Mouse (Mus musculus): ENCODE data around the gene Efemp2.

The Efemp2 gene

DNA sequence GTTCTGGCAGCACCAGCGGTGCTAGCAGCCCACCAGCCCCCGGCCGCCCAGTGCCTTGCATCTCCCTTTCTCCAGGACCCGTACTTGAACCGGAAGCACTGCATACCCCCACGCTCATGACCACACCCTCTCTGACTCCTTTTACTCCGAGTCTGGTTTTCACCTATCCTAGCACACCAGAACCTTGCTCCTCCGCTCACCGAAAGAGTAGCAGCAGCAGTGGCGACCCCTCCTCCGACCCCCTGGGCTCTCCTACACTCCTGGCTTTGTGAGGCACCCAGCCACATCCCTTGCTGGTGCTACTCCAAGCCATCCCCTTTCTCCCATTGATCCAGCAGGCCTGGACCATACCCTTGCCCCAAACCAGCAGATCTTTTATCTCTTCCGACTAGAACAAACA is 18.7 kb upstream of the Efemp2 start:
- DNase-seq: no peak

GRCm38 (mm10) chr19:5455568-5455967 is 18.2 kb upstream of the Efemp2 start:
- DNase-seq: no peak

DNA sequence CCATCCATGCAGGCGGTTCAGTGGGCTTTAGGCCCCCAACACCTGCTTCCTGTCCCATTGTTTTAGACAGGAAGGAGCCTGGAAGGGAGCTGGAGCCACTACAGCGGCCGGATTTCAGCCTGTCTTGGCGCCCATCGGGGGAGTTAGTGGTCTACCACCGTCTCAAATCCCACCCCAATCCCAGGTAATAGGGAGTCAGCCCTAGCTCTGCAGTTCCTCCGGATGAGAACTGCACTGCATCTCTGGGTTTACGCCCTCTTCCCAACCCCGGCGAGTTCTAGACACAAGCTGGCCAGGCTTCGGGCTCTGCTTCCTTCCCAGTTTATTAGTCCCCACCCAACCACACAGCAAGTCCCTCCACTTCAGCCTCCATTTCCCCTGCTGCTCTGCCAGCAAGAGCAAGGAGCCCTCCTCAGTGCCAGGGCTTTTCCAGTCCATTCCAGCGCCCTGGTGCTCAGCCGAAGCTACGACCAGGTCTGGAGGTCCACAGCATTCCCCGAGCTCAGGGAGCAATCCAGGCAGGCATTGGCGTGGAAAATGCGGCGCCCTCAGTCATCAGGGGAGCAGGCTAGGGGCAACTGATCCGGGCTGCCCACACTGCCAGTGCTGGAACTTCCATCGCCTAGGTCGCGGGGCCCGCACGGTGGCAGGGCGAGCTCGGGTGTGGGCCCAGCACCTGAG is 17.4 kb upstream of the Efemp2 start:
- peak in 1 of 2 experiments; percentile 32 for DNase-seq

DNA sequence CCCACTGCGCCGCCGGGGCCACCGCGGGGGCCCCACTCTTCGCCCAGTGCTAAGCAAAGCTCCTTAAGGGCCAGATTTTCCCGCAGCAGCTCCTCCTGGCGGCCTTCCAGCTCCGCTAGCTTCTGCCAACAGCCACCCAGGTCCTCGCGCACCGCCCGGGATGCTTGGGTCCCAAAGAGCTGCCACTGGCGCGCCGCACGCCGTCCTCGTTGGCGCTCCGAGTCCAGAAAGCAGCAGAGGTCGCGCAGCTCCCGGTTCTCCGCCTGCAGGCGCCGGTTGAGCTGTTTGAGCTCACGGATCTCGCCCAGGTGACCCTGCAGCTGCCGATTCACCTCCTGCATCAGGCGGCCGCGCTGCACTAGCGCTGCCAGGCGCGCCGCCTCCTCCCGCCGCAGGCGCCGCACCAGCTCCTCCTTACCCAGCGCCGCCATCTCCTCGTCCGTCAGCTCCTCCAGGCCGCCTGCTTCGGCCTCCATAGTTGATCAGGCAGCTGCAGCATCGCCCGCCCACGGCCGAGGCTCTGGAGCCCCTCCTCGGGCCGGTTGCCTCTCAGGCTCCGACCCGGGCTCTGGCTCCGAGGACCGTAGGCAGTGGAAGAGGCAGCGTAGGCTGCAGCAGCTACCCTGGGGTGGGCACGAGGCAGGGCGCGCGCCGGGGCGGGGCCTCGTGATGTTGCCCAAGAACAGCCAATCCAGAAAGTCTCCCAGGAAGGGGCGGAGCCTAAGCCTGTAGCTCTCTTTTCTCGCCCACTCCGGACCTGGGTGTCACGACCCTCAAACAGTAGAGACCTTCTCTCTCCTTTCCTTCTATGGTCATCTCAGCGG is 16.6 kb upstream of the Efemp2 start:
- DNase-seq: peak; percentile 99

DNA sequence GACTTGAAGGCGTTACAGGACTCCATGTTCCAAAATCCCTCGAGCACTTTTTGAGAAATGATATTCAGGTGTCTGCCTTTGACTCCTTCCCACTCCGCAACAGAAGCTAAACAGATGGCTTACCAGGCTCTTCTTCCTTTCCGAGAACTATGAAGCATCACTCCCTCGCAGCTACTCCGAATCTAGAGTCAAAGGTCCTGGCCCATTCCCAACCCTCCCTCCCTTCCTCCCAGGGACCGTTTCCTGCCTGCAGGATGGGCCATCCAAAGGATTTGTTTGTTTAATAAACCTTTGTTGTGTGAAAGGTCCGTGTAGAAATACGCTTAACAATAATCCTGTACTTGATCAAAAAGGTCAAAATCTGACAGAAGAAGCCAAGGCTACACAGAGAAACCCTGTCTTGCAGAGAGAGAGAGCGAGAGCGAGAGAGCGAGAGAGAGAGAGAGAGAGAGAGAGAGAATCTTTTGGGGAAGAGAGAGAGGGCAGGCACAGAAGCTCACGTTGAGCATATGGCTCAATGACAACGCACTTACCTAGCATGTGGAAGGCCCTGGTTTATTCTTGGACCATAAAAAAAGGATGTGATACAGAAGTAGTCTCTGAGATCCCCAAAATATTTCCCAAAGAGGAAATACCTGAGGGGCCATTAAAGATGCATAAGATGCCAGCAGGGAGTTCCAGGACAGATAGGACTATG is 15.9 kb upstream of the Efemp2 start, which contains the start of gene Ccdc85b:
TSS of gene Ccdc85b (minus strand) at position 149 of the 697 bp plus-strand sequence.
- no peak for DNase-seq

DNA sequence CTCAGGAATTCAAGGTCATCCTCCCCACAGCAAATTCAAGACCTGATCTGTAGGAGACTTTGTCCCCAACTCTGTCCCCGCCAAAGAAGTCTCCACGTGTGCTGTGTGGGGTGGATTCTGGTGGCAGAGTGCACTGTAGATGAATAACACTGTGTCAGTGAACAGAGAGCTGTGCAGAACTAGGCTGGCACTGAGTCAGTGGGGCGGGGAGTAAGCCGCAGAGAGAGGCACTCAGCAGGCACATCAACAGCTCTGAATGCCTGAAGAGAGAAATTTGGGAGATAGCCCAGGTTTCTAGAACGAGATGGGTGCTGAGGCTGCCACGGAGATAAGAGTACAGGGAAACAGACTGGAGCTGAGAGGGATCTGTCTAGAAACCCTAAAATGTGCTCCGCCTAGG is 14.7 kb upstream of the Efemp2 start:
- DNase-seq: peak in 1 of 2 experiments; percentile 42

DNA sequence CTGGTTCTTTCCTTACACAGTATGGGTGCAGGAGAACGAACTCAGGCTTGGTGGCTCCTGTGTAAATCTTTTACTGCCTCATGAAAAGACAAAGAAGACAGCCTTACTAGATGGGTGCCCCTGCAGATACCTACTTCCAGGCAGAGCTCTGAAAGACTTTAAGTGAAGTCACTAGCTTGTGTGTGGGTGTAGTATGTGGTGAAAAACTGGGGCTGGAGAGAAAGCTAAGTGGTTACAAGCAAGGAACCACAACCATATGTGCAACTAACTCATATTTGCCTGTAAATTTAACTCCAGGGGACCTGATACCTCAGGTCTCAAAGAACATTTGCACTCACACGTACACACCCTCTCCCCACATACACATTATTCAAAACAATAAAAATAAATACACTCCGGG is 13.9 kb upstream of the Efemp2 start:
- no peak for DNase-seq

DNA sequence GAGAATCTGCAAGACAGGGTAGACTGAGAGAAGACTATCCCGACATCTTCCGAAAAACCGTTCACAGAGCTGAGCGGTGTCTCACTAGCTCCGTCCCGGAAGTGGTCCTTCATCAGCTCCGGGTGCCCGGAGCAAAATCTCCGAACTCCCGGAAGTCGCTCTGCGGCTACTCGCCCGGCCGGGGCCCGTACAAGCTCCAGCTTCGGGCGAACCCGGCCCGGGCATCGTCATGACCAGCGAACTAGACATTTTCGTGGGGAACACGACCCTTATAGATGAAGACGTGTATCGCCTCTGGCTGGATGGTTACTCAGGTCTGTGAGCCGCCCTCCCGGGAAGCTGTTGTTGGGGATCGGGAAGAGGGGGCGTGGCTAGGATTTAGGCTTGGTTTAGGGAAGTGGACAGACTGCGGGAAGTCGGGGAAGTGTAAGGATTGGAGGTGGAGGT is 13.3 kb upstream of the Efemp2 start, which contains the start of gene Fibp:
TSS of gene Fibp (plus strand) at position 151 of the 447 bp plus-strand sequence.
- peak; percentile 92 to 93 for DNase-seq

DNA sequence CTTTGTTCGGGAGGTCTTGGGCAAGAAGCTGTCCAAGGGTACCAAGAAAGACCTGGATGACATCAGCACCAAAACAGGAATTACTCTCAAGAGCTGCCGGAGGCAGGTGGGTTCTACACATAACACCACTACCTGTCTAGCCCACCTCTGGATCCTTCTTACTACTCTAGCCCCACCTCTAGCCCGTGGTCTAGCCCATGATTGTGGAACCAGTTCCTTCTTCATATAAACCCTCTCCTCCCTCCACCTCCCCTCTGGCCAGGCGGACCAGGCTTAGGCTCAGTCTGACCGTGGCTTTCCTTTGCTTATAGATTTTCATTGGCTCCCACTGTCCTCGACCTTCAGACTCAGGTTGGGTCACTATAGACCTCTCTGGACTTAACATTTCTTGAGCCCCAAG is 12.3 kb upstream of the Efemp2 start:
- no peak for DNase-seq

- DNase-seq: no peak
Observed at GRCm38 (mm10) chr19:5463212-5463611, 10.5 kb upstream of the Efemp2 start.

DNA sequence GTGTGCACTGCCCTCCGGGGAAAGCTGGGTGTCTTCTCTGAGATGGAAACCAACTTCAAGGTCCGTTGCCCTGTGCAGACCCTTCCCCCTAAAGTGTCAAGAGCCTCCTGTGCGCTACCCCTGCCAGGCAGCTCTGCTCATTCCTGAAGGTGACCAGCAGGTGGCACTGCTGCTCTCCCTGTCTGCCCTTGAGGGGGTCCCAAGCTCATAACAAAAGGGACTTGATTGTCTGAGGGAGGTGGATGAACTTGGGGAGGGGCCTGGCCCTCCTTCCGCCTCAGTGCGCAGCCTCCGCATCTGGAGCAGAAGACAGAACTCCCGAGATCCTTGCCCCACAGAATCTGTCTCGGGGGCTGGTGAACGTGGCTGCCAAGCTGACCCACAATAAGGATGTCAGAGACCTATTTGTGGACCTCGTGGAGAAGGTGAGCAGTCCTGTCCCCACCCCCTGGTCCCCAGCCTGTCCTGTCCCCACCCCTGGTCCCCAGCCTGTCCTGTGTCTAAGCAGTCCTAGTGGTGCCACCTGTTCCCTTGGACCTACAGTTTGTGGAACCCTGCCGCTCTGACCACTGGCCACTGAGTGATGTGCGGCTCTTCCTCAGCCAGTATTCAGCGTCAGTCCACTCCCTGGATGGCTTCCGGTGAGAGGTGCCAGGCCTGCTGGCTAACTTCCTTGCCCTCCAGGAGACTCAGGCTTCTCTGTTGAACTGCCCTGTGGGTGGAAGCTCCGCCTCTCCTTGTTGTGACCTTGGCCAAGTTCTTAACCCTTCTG is 9.8 kb upstream of the Efemp2 start:
- peak; percentile 87 to 89 for DNase-seq

DNA sequence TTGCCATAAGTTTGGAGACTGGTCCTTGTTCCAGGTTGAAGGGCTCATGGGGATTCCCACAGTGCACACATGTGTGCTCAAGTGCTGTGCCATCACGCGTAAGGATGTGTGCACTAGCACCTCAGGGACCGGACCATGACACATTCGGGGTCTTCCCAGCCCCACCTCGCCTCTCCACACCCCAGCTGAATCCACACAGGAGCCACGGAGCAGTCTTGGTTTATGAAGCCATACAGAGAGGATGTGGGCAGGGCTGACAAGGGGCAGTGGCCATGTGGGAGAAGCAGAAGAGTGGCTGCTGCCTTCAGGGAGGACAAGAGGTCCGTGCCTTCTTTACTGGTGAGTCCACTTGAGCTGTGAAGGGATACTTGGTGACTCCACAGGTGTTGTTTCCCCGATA is 8.7 kb upstream of the Efemp2 start:
- no peak for DNase-seq

DNA sequence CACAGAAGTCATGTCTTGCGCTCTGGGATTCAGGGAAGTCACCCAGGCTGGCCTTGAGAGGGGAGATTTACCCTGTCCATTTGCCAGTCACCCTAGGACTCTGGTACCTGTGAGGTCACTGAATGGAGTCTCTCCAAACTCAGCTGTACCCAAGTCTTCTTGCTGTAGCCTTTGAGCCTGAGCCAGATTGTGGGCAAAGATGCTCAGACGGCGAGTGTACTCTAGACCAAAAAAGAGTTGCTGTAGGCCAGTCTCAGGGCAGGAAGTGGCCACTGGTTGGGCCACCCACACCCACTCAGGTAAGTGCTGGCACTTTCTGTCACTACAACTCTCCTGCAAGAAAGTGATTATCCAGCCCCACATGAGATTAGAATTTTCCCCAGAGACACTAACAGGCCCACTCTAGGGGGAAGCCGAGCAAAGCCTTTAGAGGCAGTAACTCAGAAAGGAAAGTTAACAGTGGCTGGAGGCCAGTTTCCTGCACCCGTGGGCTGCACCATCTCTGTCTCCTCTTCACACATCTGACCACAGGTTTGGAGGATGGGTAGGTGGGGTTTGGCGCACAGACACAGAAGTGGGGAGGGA is 6.7 kb upstream of the Efemp2 start:
- DNase-seq: no peak

DNA sequence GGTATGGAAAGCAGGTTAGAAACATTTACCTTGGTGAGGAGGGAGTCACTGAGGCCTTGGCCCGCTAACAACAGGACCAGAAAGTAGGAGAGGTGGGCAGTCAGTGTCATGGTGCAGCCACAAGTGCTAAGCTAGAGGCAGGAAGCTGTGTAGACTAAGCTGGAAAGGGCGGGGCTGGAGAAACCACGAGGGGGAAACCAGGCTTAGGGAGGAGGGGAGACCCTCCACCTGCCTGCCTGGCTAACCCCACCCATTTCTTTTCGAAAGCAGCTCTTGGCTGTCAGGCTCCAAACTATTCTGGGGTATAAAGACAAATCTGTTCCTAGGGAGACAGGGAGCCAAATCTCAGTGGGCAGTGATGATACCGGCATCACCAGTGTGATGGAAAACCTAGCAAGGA is 5.4 kb upstream of the Efemp2 start, which contains the start of gene Ctsw:
TSS of gene Ctsw (minus strand) at position 134 of the 400 bp plus-strand sequence.
- DNase-seq: no peak

- DNase-seq: no peak
Observed at GRCm38 (mm10) chr19:5471846-5472245, 1.9 kb upstream of the Efemp2 start.

- DNase-seq: no peak
Observed at GRCm38 (mm10) chr19:5472857-5473256, 897 bp upstream of the Efemp2 start.

GRCm38 (mm10) chr19:5474281-5475068 is 721 bp downstream of the Efemp2 start:
- DNase-seq: peak; percentile 71 to 72

DNA sequence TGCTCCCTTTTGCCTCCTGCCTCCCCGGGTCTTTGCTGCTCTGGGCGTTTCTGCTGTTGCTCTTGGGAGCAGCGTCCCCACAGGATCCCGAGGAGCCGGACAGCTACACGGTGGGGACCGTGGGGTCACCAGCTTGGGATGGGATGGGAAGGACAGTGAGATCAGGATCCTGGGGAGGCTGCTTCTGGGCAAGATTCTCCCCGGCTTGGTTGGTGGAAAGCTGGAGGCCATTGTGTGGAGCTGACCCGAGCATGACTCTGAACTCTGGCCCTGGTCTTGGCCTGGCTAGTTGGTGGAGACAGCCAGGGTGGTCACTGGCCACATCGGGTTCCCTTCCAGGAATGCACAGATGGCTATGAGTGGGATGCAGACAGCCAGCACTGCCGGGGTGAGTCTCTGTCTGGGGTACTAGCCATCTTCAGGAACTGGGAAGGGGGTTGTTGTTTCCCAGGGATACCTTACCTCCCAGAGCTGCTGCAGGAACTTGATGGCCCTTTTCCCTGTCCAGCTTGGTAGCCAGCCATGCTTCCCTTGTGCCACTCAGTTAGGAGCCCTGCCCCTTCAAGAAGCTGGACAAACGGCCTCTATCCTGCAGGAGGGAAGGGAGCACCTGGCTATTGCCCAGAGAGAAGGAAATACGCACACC is 1.4 kb downstream of the Efemp2 start:
- DNase-seq: peak; percentile 54 to 57

DNA sequence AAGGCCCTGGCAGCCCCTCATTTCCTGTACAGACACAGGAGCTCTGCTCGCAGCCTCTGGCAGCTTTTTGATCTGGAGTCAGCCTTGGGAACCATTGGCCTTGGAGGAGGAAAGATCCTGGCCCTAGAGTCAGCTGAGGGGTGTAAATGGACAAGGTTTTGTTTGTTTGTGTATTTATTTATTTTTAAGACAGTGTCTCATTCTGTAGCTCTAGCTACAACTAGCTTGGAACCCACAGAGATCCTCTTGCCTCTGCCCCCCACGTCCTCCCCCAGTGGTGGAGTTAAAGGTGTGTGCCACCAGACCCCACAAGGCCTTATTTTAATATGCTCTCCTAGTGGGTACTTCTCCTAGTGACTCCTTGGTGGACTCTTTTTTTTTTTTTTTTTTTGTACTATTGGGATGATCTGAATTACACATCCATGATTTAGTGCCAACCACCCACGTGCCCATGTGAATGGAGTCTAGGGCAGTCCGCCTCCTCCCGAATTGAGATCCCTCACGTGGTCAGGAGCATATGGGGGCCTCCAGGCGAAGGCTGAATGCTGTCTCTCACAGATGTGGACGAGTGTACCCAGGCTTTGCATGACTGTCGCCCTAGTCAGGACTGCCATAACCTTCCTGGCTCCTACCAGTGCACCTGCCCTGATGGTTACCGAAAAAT is 3.4 kb downstream of the Efemp2 start:
- no peak for DNase-seq

GRCm38 (mm10) chr19:5477668-5478300 is 4.0 kb downstream of the Efemp2 start:
- no peak for DNase-seq

Measured in cerebellum, postnatal 10 days (tissue).